Mouse (Mus musculus): ENCODE measurements at regions not wholly inside any gene's neighbourhood (a gene's known extent, or its start where the extent isn't known, plus 50 kb on each side); places are given as distances from the start of the nearest gene placed in this dataset.

GRCm38 (mm10) chr2:34038982-34039381, 151.2 kb upstream of the Mvb12b start:
- no peak for DNase-seq

DNA sequence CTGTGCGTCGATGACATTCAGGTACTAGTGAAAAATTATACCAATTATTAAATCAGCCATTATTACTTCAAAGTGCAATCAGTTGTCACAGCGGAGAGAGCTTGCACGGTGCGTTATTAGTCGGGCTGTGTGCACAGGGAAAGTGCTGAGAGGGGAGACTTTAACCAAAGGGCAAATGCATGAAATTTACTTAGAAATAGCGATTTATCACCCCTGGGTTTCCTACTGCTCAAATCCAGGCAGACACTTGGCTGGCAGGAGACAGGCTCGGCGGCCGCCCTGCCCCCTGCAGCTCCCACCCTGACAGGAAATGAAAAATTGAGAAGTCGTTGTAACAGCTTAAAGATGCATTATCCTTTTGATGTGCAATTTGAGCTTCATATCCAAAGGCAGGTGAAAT, 145.5 kb upstream of the Mvb12b start:
- no peak for DNase-seq

- no peak for DNase-seq
Measured at GRCm38 (mm10) chr2:34031421-34031820, 143.7 kb upstream of the Mvb12b start.

DNA sequence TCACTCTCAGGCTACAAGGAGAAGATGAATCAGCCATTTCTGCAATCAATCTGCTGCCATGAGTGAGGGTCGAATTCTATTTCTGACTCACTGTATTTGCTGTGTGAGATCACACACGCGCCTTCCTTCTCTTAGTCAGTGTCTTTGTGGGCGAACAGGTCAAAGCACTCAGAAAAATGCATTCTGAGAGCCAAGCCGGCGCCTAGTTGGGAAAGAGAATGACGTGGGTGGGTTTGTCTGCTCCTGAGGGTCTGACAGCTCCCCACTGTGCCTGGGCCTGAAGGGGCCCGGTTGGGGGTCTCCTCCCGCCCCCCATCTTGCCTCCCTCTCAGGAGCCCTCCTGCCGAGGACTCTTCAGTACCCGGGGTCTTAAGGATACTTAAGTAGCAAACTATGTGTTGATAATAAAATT, 143.3 kb upstream of the Mvb12b start:
- DNase-seq, result no peak

- DNase-seq, result no peak
Measured at GRCm38 (mm10) chr2:34027445-34027844, 139.7 kb upstream of the Mvb12b start.

DNA sequence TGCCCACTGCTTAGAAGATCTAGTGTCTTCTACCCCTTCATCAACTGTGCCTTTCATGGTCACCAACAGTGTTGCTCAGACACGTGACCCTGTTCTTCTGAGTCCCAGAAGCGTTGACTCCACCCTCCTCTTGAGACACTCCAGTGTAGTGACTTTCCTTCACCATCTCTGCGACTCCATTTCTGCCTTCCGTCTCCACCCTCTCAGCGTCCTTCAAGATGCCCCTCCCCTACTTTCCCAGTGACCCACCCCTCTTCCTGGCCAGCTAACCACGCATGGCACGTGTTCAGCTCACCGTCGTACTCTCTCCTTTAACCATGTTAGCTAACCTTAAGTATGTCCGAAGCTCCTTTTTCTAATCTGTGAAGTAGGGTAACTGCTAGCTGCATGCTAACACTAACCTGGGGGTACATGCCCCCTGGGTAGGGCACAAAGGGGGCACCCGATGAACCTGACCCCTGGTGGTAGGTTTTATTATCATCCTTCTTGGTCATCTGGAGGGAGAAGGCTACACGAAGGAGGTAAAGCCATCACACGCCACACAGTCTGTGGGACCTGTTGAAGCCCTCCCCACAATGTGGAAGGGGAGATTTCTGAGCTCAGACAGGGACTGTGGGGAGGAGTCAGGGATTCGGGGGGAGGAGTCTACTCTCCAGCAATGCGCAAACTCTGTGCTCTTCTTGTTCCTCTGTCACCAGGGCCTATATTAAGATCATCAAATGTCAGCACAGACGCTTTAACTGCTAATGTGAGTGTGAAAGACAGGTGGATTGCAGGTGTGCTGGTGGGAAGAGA, 139.0 kb upstream of the Mvb12b start:
- peak; percentile 27 for DNase-seq

DNA sequence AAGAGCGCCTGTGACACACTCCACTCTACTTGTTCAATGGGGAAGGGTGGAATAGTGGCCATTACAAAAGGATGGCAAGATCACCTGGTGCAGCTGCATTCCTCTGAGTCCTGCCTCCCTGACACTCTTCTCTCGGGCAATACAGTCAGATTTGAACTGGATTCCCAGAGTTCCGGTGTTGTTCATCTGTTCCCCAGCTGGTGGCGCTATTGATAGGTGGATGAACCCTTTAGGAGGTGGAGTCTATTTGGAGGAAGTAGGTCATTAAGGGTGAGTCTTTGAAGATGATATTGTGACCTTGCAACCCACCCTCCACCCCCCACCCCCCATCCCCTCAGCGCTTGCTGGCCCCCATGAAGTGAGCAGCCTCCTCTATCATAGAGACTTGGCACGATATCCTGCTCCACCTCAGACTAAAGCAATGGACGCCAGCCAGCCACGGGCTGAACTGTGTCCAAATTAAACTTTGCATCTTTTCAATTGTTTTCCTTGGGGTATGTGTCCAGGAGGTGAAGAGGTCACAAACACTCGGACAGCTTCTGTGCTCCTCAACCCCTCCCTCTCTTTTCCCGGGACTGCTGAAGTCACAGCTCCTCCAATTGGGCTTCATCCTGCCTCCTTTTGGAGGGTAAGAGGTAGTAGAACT, 138.1 kb upstream of the Mvb12b start:
- DNase-seq, result peak; percentile 58

GRCm38 (mm10) chr2:34017142-34017453, 129.4 kb upstream of the Mvb12b start:
- no peak for DNase-seq

DNA sequence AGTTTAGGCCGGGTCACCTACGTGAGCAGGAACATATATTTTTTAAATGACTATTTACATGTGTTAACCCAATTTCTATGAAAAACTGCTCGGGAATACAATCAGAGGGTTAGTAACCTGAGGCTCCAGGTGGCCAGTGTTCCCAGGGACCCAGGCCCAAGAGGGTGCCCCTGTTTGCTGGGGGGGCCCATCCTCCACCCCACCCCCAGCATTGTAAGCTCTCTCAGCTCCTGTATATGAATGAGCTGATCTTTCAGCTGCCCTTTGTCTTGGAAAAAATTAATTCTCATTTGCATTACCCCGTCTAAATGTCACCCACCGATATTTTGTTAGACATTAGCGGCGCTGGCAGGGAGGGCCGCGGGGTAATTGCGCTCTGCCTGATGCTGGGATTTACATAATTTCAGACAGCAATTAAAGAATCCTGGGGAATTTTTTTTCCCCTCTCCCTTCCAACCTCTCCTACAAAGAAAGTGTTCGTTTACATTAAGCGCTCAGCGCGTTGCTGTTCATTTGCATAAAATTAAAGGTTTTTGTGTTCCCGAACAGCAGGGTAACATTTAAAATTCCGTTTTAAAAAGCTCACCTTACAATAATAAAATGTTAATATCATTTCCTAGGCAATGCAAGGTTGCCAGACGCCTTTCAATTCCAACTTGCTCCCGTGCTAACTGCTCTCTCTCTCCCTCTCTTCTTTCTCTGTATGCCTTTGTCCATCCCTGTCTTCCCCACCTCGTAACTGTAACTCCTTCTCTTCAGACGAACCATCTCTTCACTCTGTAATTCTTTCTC, 128.8 kb upstream of the Mvb12b start:
- no peak for DNase-seq

- no peak for DNase-seq
Measured at GRCm38 (mm10) chr2:34015640-34015995, 127.9 kb upstream of the Mvb12b start.

- no peak for DNase-seq
Measured at GRCm38 (mm10) chr2:34014868-34015639, 127.3 kb upstream of the Mvb12b start.

GRCm38 (mm10) chr2:34010166-34010565, 122.4 kb upstream of the Mvb12b start:
- no peak for DNase-seq

GRCm38 (mm10) chr2:34007916-34008315, 120.2 kb upstream of the Mvb12b start:
- no peak for DNase-seq

DNA sequence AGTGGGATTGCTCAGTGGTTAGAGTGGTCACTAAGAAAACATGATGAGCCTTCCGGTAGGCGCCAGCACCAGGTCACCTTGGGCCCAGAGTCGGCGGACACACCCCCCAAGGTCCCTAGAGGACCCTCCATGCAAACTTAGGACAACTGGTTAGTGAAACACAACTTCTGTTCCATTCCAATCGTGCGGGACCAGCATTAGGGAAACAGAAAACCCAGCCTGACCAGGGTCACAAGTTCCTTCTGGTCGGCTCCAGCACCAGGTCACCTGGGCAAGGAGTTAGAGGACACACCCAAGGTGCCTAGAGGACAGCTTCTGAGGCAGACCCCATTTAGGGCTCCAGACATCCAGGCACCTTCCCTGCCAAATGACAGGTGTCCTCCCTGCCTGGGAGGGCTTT, 109.4 kb upstream of the Mvb12b start:
- DNase-seq, result no peak

DNA sequence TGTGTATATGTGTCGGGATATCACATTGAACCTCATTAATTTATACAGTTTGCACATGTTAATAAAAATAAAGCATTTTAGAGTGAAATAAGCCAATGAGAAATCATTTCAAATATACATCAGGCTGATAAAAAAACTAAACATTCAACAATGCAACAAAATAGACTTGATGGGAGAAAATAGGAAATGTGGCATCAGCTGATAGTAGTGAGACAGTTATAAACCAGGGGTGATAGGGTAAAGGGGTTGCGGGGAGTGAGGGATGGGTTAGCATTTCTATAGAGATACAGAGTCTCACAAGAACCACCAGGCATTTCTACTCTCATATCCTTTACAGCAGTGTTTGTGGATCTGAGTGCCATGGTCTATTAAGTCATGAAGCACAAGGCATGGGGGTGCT, 108.6 kb upstream of the Mvb12b start:
- DNase-seq, result no peak

GRCm38 (mm10) chr2:33991299-33991698, 103.6 kb upstream of the Mvb12b start:
- DNase-seq, result no peak

- DNase-seq, result no peak
Measured at GRCm38 (mm10) chr2:33990711-33991110, 103.0 kb upstream of the Mvb12b start.

- DNase-seq, result no peak
Measured at GRCm38 (mm10) chr2:33989555-33990370, 102.0 kb upstream of the Mvb12b start.

DNA sequence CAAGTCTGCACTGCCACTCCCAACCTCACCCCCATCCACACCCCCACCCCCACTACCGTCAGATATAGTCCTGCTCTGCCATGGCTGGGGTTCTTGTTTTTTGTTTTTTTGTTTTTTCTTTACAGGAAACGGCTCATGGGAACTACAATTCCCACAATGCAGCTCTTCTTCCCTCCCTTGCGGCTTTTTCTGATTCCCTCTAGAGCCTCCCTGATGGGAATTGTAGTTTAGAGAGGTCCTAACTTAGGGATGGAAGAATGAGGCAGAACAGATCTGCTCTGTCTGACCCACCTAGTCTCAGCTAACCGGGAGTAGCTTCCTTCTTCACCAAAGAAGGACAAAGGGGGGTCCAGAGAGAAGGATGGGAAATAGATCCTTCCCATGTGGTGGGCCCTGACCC, 98.7 kb upstream of the Mvb12b start:
- DNase-seq, result peak; percentile 23

DNA sequence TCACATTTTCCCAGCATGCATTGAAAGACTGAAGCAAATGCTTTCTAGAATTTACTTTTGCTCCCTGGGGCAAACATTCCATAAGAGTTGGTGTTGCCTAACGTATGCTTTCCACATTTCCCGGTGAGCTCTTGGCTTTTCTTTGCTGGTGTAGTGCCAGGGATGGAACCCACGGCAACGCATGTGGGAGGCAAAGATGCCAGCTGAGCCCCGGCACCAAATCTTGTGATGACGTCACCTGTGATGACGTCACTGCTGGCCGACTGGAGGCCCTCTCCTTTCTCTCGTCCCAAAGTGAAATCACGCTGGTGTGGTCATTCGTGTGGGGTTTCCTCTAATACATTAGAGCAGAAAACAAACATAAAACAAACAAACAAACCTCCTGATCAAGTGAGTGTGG, 97.6 kb upstream of the Mvb12b start:
- no peak for DNase-seq

GRCm38 (mm10) chr2:33983112-33983748, 95.5 kb upstream of the Mvb12b start:
- no peak for DNase-seq

GRCm38 (mm10) chr2:33981936-33982335, 94.2 kb upstream of the Mvb12b start:
- no peak for DNase-seq

All from lung, postnatal 14 days (tissue).